Mouse (Mus musculus): Measurements from ENCODE around the gene Csf3r. TPM values are rescaled to one million over a fixed set of nuclear protein-coding genes. Genes with fewer than 3 reads are reported as not detected.

The Csf3r gene
- total RNA-seq, 1 experiment: 0.18 TPM

DNA sequence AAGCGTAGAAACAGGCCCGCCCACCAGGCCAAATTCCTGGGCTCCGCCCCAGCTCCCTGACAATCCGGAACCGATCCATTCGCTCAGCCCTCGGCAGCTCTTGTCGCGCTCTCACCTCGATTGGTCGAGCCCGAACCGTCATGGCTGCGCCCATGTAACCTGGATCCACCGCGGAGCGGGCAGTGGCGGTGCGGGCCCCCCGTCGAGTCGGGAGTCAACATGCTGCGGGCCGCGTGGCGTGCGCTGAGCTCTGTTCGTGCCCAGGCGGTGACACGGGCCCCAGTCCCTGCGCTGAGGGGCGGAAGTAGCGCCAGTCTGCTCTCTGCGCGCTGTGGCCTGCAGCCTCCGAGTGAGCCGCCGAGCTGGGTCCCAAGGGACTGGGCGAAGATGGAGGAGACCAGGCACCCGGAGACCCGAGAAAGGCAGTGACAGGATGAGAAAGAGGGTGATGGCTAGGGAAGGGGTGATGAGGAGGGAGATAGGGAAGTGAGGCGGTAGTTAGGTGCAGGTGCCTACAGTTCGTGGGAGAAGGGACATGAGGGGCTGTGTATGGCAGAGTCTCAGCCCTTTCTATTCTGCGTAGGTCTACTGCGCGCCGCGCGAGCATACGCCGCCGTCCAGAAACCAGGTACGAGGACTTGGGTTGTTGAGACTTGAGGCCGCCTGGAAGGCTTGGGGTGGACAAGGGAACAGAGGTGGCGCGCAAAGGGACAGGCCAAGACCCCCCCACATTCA lies 22.7 kb downstream of the Csf3r start, which contains the start of gene Mrps15:
Gene Mrps15, plus strand, starts transcription at position 75 of the 735 bp plus-strand sequence.
- Histone ChIP-seq H3K9ac (ENCODE audit: insufficient read depth, low read depth, low read length, poor library complexity, severe bottlenecking) (peak within 1 kb of the TSS; percentile 80), H3K4me3 (ENCODE audit: insufficient read depth in 1 of 2, low read depth in 1 of 2, low read length in 2 of 2, poor library complexity in 1 of 2, severe bottlenecking in 1 of 2) (peak within 1 kb of the TSS; percentile 84 to 94), H3K36me3 (ENCODE audit: control insufficient read depth, insufficient read depth, low read length, poor library complexity, severe bottlenecking) (peaks cover 9% of the 10 kb centered on the region), H3K27ac (ENCODE audit: insufficient read depth, low read depth, low read length, poor library complexity, severe bottlenecking) (peak within 1 kb of the TSS; percentile 15; the same call in 1 of the 2 replicates), H3K4me1 (ENCODE audit: control insufficient read depth in 2 of 2, insufficient read depth in 2 of 2, low read length in 2 of 2, poor library complexity in 1 of 2) (peaks cover 0 to 5% of the 10 kb centered on the region in 2 experiments; a peak in 2 of 4 replicates), H3K9me3 (ENCODE audit: control insufficient read depth, insufficient read depth, low read depth, low read length) (no peaks in the 10 kb centered on the region)
- in situ Hi-C loops (cut with MboI; ENCODE audit: low sequenced_read_pairs in 2 of 2, unreplicated experiment in 2 of 2): no loop called here
- no peak for TF ChIP-seq ZNF384 (IDR thresholded peaks at IDR 0.05; ENCODE audit: low read depth, low read length)
- peak; percentile 91 for TF ChIP-seq HCFC1 (IDR thresholded peaks at IDR 0.05; ENCODE audit: borderline replicate concordance, insufficient read depth, low read length)
- TF ChIP-seq CHD2 (IDR thresholded peaks at IDR 0.05; ENCODE audit: low read depth, low read length): no peak
- TF ChIP-seq ZC3H11A (IDR thresholded peaks at IDR 0.05; ENCODE audit: borderline replicate concordance, low read depth, low read length): no peak
- peak; percentile 91 for DNase-seq (ENCODE audit: low read depth, low spot score)

- no peak overlapping the region for H3K4me3 ChIP-seq (ENCODE audit: insufficient read depth in 1 of 2, low read depth in 1 of 2, low read length in 2 of 2, poor library complexity in 1 of 2, severe bottlenecking in 1 of 2)
- H3K27ac ChIP-seq (ENCODE audit: insufficient read depth, low read depth, low read length, poor library complexity, severe bottlenecking): no peak overlapping the region
- peaks cover 0 to 5% of the 10 kb centered on the region in 2 experiments; a peak in 2 of 4 replicates for H3K4me1 ChIP-seq (ENCODE audit: control insufficient read depth in 2 of 2, insufficient read depth in 2 of 2, low read length in 2 of 2, poor library complexity in 1 of 2)
- in situ Hi-C loops (cut with MboI; ENCODE audit: low sequenced_read_pairs in 2 of 2, unreplicated experiment in 2 of 2): no loop called here
- peaks cover 14% of the 10 kb centered on the region for H3K36me3 ChIP-seq (ENCODE audit: control insufficient read depth, insufficient read depth, low read length, poor library complexity, severe bottlenecking)
- no peak for DNase-seq (ENCODE audit: low read depth, low spot score)
- no peak for TF ChIP-seq CHD2 (IDR thresholded peaks at IDR 0.05; ENCODE audit: low read depth, low read length)
- TF ChIP-seq ZC3H11A (IDR thresholded peaks at IDR 0.05; ENCODE audit: borderline replicate concordance, low read depth, low read length): no peak
- no peak for TF ChIP-seq MAFK (IDR thresholded peaks at IDR 0.05; ENCODE audit: insufficient read depth, low read depth, low read length)
- no peak for TF ChIP-seq HCFC1 (IDR thresholded peaks at IDR 0.05; ENCODE audit: borderline replicate concordance, insufficient read depth, low read length)
- no peak for TF ChIP-seq ZNF384 (IDR thresholded peaks at IDR 0.05; ENCODE audit: low read depth, low read length)
- H3K9me3 ChIP-seq (ENCODE audit: control insufficient read depth, insufficient read depth, low read depth, low read length): no peaks in the 10 kb centered on the region
- no peak overlapping the region for H3K9ac ChIP-seq (ENCODE audit: insufficient read depth, low read depth, low read length, poor library complexity, severe bottlenecking)
Measured at GRCm38 (mm10) chr4:126051617-126052016, 27.3 kb downstream of the Csf3r start.

GRCm38 (mm10) chr4:126057207-126058133 lies 33.1 kb downstream of the Csf3r start:
- peak overlapping the region; percentile 85 for H3K9ac ChIP-seq (ENCODE audit: insufficient read depth, low read depth, low read length, poor library complexity, severe bottlenecking)
- no peak for TF ChIP-seq CHD2 (IDR thresholded peaks at IDR 0.05; ENCODE audit: low read depth, low read length)
- no peak for TF ChIP-seq MAFK (IDR thresholded peaks at IDR 0.05; ENCODE audit: insufficient read depth, low read depth, low read length)
- TF ChIP-seq ZC3H11A (IDR thresholded peaks at IDR 0.05; ENCODE audit: borderline replicate concordance, low read depth, low read length): no peak
- TF ChIP-seq ZNF384 (IDR thresholded peaks at IDR 0.05; ENCODE audit: low read depth, low read length): no peak
- no peak overlapping the region; the same call in 1 of the 2 replicates for H3K27ac ChIP-seq (ENCODE audit: insufficient read depth, low read depth, low read length, poor library complexity, severe bottlenecking)
- DNase-seq (ENCODE audit: low read depth, low spot score): no peak
- H3K9me3 ChIP-seq (ENCODE audit: control insufficient read depth, insufficient read depth, low read depth, low read length): no peaks in the 10 kb centered on the region
- H3K4me1 ChIP-seq (ENCODE audit: control insufficient read depth in 2 of 2, insufficient read depth in 2 of 2, low read length in 2 of 2, poor library complexity in 1 of 2): no peaks in the 10 kb centered on the region
- in situ Hi-C loops (cut with MboI; ENCODE audit: low sequenced_read_pairs in 2 of 2, unreplicated experiment in 2 of 2): no loop called here
- peak overlapping the region; percentile 82 to 87 for H3K4me3 ChIP-seq (ENCODE audit: insufficient read depth in 1 of 2, low read depth in 1 of 2, low read length in 2 of 2, poor library complexity in 1 of 2, severe bottlenecking in 1 of 2)
- H3K36me3 ChIP-seq (ENCODE audit: control insufficient read depth, insufficient read depth, low read length, poor library complexity, severe bottlenecking): peaks cover 6% of the 10 kb centered on the region

DNA sequence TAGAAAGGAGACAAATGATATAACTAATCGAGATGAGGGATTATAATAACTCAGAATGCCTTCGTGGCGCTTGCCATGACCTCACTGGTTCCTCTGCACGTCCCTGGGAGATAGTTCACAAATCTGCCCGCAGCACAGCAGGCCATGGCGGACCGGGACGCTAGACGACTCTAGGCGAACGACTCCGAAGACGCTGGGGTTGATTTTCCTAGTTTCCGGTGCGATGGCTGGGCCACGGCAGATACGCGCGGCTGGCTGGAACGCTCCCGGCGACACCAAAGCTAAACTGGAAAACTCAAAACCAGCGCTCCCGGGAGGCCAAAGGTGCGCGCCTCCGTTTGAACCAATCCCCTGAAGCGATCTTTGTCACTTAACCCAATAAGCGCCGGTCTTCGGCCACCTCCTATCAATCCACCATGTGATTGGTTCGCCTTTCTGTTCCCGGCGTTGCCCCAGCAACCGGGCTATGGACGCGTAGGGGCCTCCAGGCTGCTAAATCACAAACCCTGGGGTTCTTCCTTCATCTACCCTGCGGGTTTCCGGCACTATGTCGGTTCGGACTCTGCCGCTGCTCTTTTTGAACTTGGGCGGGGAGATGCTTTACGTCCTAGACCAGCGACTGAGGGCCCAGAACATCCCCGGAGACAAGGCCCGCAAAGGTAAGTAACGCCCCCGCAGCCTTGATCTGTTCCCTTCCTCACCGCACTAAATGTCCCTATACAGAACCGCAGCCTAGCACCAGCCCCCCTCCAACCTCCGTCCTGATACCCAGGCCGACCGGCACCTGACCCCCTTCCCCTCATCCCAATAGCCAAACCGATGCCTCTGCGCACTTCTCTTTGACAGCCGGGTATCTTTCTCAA lies 34.0 kb downstream of the Csf3r start, which contains the start of gene Oscp1:
Gene Oscp1, plus strand, starts transcription at position 432 of the 863 bp plus-strand sequence.
- Histone ChIP-seq H3K9ac (ENCODE audit: insufficient read depth, low read depth, low read length, poor library complexity, severe bottlenecking) (peak within 1 kb of the TSS; percentile 85), H3K27ac (ENCODE audit: insufficient read depth, low read depth, low read length, poor library complexity, severe bottlenecking) (no peak within 1 kb of the TSS; the same call in 1 of the 2 replicates), H3K4me3 (ENCODE audit: insufficient read depth in 1 of 2, low read depth in 1 of 2, low read length in 2 of 2, poor library complexity in 1 of 2, severe bottlenecking in 1 of 2) (peak within 1 kb of the TSS; percentile 82 to 87), H3K36me3 (ENCODE audit: control insufficient read depth, insufficient read depth, low read length, poor library complexity, severe bottlenecking) (peaks cover 6% of the 10 kb centered on the region), H3K4me1 (ENCODE audit: control insufficient read depth in 2 of 2, insufficient read depth in 2 of 2, low read length in 2 of 2, poor library complexity in 1 of 2) (no peaks in the 10 kb centered on the region), H3K9me3 (ENCODE audit: control insufficient read depth, insufficient read depth, low read depth, low read length) (no peaks in the 10 kb centered on the region)
- TF ChIP-seq ZNF384 (IDR thresholded peaks at IDR 0.05; ENCODE audit: low read depth, low read length) (no peak), CHD2 (IDR thresholded peaks at IDR 0.05; ENCODE audit: low read depth, low read length) (peak; percentile 84), ZC3H11A (IDR thresholded peaks at IDR 0.05; ENCODE audit: borderline replicate concordance, low read depth, low read length) (no peak), MAFK (IDR thresholded peaks at IDR 0.05; ENCODE audit: insufficient read depth, low read depth, low read length) (no peak), HCFC1 (IDR thresholded peaks at IDR 0.05; ENCODE audit: borderline replicate concordance, insufficient read depth, low read length) (peak; percentile 66)
- peak; percentile 86 for DNase-seq (ENCODE audit: low read depth, low spot score)
- in situ Hi-C loops (cut with MboI; ENCODE audit: low sequenced_read_pairs in 2 of 2, unreplicated experiment in 2 of 2): no loop called here
